In the genomic region with DNA sequence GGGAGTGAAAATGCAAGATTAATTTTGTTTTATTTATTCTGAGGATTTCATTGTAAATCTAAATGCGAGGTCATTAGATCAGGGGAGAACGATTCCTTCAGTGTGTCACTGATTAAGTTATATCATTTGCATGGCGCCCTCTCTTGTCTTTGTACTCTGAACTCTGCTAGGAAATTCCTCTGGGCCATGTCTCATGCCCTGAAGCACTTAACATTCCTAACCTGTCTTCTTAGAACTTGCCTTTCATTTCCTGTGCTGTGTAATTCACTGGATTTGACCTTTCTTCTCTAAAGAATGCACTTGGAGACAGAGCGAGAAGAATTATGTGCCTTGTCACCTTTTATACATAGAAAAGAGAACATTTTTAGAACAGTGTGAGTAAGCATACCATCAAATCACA, we compare ENCODE assay signal across 18 mouse cellular contexts.
DNase-seq lines count a peak whose midpoint lies in the region; ATAC-seq lines count a peak whose summit lies in the region.
"Had no signal": no experiment of that assay in that cellular context is flagged by ENCODE, and none has a peak within 500 bp of the region (broad histone marks: within the 10 kb centered on the region; RNA-seq: fewer than 3 reads in every experiment).

No protein-coding gene starts in this region.

- no peaks in the 10 kb centered on the region for H3K36me3 ChIP-seq in midbrain, embryonic 11.5 days (ENCODE audit: control insufficient read depth, insufficient read depth, low read length)
- H3K36me3 ChIP-seq in midbrain, embryonic 16.5 days (ENCODE audit: control insufficient read depth, insufficient read depth, low read length): no peaks in the 10 kb centered on the region
- H3K36me3 ChIP-seq: embryonic facial prominence, embryonic 13.5 days; forebrain, embryonic 12.5 days; G1E had no signal

- H3K4me1 ChIP-seq in midbrain, embryonic 11.5 days (ENCODE audit: control insufficient read depth, insufficient read depth, low read length): no peaks in the 10 kb centered on the region
- H3K4me1 ChIP-seq in midbrain, embryonic 16.5 days (ENCODE audit: control insufficient read depth, insufficient read depth, low read length): no peaks in the 10 kb centered on the region
- H3K4me1 ChIP-seq: embryonic facial prominence, embryonic 13.5 days; forebrain, embryonic 12.5 days had no signal

- no peak overlapping the region for H3K9ac ChIP-seq in midbrain, embryonic 11.5 days (ENCODE audit: low read length)
- no peak overlapping the region for H3K9ac ChIP-seq in midbrain, embryonic 16.5 days (ENCODE audit: low read depth, low read length)
- H3K9ac ChIP-seq: embryonic facial prominence, embryonic 13.5 days; forebrain, embryonic 12.5 days; liver, embryonic 14.5 days had no signal

- WGBS in midbrain, embryonic 11.5 days: 59% methylated on average over 4 of the region's 4 CpGs
- WGBS in midbrain, embryonic 16.5 days: 48% methylated on average over 4 of the region's 4 CpGs

- peak; percentile 67 for ATAC-seq in frontal cortex, adult (ENCODE audit: low TSS enrichment)
- ATAC-seq in midbrain, embryonic 11.5 days (ENCODE audit: low FRiP score): peak; percentile 40; the same call in 1 of the 2 replicates
- no peak for ATAC-seq in midbrain, embryonic 16.5 days
- no peak for ATAC-seq in cerebellum, adult (ENCODE audit: insufficient number of reproducible peaks, low FRiP score, low TSS enrichment)

- no peaks in the 10 kb centered on the region for H3K9me3 ChIP-seq in midbrain, embryonic 11.5 days (ENCODE audit: control insufficient read depth, low read length)
- no peaks in the 10 kb centered on the region for H3K9me3 ChIP-seq in midbrain, embryonic 16.5 days (replicated peaks; ENCODE audit: control insufficient read depth, low read length, poor library complexity, severe bottlenecking)
- H3K9me3 ChIP-seq: embryonic facial prominence, embryonic 13.5 days; forebrain, embryonic 12.5 days; G1E had no signal

- no peak overlapping the region for H3K4me3 ChIP-seq in midbrain, embryonic 11.5 days (ENCODE audit: low read depth, low read length)
- no peak overlapping the region for H3K4me3 ChIP-seq in midbrain, embryonic 16.5 days (ENCODE audit: low read depth, low read length)
- H3K4me3 ChIP-seq: embryonic facial prominence, embryonic 13.5 days; forebrain, embryonic 12.5 days had no signal

- no peak overlapping the region for H3K27ac ChIP-seq in midbrain, embryonic 11.5 days (ENCODE audit: low read depth, low read length)
- H3K27ac ChIP-seq in midbrain, embryonic 16.5 days (ENCODE audit: low read length): no peak overlapping the region
- H3K27ac ChIP-seq: embryonic facial prominence, embryonic 13.5 days; forebrain, embryonic 12.5 days; liver, embryonic 14.5 days; macrophage had no signal

- no peak overlapping the region for H3K4me2 ChIP-seq in midbrain, embryonic 11.5 days
- no peak overlapping the region for H3K4me2 ChIP-seq in midbrain, embryonic 16.5 days (ENCODE audit: low read length)
- H3K4me2 ChIP-seq: embryonic facial prominence, embryonic 13.5 days; forebrain, embryonic 12.5 days had no signal

- no peak for DNase-seq in frontal cortex, postnatal 36 days (ENCODE audit: low spot score in 2 of 2)
- no peak for DNase-seq in midbrain, embryonic 11.5 days (ENCODE audit: low spot score, missing footprints)
- peak; percentile 56 for DNase-seq in forelimb bud, embryonic 11.5 days (ENCODE audit: low read depth, low spot score)
- no peak for DNase-seq in thymus, postnatal 10 days (ENCODE audit: low spot score in 2 of 2)
- no peak for DNase-seq in adrenal gland, postnatal 10 days
- DNase-seq: cerebellum, adult 2 months; gastrocnemius, postnatal 25 days; layer of hippocampus, adult 9-11 months; left cerebral cortex, postnatal 4 days; spleen, adult 18-20 months had no signal

- no peaks in the 10 kb centered on the region for H3K27me3 ChIP-seq in midbrain, embryonic 11.5 days (ENCODE audit: control insufficient read depth, insufficient read depth, low read length)
- no peaks in the 10 kb centered on the region for H3K27me3 ChIP-seq in midbrain, embryonic 16.5 days (ENCODE audit: control insufficient read depth, insufficient read depth, low read depth, low read length)
- H3K27me3 ChIP-seq: embryonic facial prominence, embryonic 13.5 days; forebrain, embryonic 12.5 days had no signal

Comparison
In these comparisons a context has a peak if more than half of its experiments do, and no peak if none do; other contexts are left out.
1. ATAC-seq: peak in frontal cortex, adult (single experiment) and midbrain, embryonic 11.5 days (single experiment); none in midbrain, embryonic 16.5 days (single experiment) and cerebellum, adult (single experiment).